Mouse (Mus musculus) cortical plate, adult 2 months (tissue): ENCODE measurements around the gene Prdm16. TPM values are rescaled to one million over a fixed set of nuclear protein-coding genes. Genes with fewer than 3 reads are reported as not detected.

Experiments
- H3K27ac ChIP-seq: fragments of 200-500 bp; 2 replicates; pipeline ENCODE4 v1.5.1; 2012; ENCODE audit warnings: low read length, control low read depth, inconsistent platforms; ENCODE audit not compliant: insufficient read depth
- H3K4me1 ChIP-seq: fragments of 200-500 bp; 2 replicates; pipeline ENCODE4 v1.6.1; 2011; ENCODE audit warnings: low read length; ENCODE audit not compliant: control insufficient read depth, insufficient read depth
- H3K4me3 ChIP-seq: fragments of 200-500 bp; 2 replicates; pipeline ENCODE4 v1.5.1; 2011; ENCODE audit warnings: mild to moderate bottlenecking, low read length, control low read depth; ENCODE audit not compliant: insufficient read depth
- CTCF ChIP-seq: fragments of 200-500 bp; IDR thresholded peaks from 2 replicates; pipeline ENCODE4 v1.5.1; 2011; ENCODE audit warnings: mild to moderate bottlenecking, control low read depth, low read length; ENCODE audit not compliant: insufficient read depth; ENCODE audit errors: extremely low read depth
- POLR2A ChIP-seq: fragments of 200-500 bp; IDR thresholded peaks from 2 replicates; pipeline ENCODE4 v1.6.1; 2011; ENCODE audit warnings: mild to moderate bottlenecking, low read length, control low read depth; ENCODE audit not compliant: insufficient read depth; ENCODE audit errors: extremely low read depth
- polyA plus RNA-seq: library from polyadenylated mRNA; depleted of rRNA; stranded (reverse); fragments of >200 nt; gene quantifications from 2 replicates; pipeline ENCODE4 v1.2.3, GENCODE M21; 2012

Prdm16 gene
- polyA plus RNA-seq, 1 experiment, result 5.4 TPM

DNA sequence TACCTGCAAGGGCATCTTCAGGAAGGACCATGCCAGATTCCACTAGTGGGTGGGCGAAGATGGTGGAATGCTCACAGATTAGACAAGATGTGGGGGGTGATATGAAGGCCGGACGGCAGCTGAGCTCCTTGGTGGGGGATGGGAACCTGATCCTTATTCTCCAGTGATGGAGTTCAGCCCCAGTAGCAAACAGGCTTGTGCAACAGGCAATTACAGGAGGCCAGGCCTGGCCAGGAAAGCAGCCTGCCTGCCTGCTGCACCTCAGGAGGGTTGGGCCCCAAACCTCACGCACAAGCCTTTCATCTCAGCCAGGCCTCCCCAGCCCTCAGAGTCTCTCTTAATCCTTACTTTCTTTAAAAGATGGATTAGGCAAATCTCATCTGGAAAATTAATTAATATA lies 124.9 kb downstream of the Prdm16 start:
- no peak overlapping the region for H3K4me3 ChIP-seq
- 0 out of 2 replicates have a peak, but pooled peaks cover 2% of the 10 kb centered on the region for H3K4me1 ChIP-seq
- no peak overlapping the region for H3K27ac ChIP-seq
- TF ChIP-seq POLR2A, result no peak
- no peak for TF ChIP-seq CTCF

DNA sequence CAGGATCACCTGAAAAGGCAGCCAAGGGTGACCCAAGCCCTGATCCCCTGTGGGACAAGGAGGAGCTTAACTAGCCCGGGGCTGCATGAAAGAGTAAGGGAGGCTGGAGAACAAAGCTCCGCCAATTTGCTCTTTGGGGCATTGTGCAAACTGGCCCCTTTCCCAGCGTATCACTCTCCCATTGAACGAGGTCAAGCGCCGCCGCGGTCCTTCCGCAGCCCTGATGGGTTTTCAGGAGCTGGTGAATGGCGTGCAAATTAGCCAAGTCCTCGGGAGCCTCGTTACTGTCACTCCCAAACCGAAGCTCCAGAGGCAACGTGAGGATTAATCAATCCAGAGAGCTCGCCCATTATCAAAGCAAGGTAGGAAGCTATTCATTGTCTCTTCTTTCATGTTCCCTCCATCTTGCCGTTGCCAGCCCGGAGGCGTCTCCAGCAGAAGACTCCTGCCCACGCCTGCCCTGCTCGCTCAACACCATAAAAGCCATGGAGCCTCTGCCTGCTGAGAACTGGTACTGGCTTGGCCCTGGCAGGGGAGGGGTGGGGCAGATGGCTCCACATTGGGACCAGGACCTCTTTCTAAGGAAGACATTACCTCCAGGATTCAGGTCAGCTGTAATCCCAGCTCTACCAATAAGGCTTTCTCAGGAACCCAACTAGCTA lies 129.8 kb downstream of the Prdm16 start:
- Histone ChIP-seq H3K4me3 (no peak overlapping the region), H3K4me1 (peaks cover 2% of the 10 kb centered on the region; the same call in 1 of the 2 replicates), H3K27ac (peak overlapping the region; percentile 26; the same call in 1 of the 2 replicates)
- TF ChIP-seq POLR2A, result no peak
- no peak for TF ChIP-seq CTCF

DNA sequence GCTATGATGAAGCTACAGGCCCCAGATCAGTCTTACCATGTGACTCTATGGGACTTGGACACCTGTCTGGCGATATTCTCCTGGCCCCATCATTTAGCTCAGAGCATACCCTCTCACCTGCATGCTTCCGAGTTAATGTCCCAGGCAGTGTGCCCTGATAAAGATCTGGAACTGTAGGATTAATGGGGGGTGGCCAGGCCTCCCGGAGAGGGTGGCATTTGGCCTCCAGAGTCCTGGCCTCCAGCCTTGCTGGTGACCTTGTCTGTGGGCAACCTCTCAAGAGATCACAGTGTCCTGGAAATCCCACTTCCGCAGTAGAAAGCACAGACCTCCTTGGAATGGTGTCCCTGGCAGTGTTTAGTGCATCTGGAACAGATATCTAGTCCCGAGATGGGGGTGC lies 131.4 kb downstream of the Prdm16 start:
- no peak overlapping the region for H3K27ac ChIP-seq
- no peak for TF ChIP-seq CTCF
- TF ChIP-seq POLR2A, result no peak
- no peak overlapping the region for H3K4me3 ChIP-seq
- peaks cover 2% of the 10 kb centered on the region; the same call in 1 of the 2 replicates for H3K4me1 ChIP-seq

DNA sequence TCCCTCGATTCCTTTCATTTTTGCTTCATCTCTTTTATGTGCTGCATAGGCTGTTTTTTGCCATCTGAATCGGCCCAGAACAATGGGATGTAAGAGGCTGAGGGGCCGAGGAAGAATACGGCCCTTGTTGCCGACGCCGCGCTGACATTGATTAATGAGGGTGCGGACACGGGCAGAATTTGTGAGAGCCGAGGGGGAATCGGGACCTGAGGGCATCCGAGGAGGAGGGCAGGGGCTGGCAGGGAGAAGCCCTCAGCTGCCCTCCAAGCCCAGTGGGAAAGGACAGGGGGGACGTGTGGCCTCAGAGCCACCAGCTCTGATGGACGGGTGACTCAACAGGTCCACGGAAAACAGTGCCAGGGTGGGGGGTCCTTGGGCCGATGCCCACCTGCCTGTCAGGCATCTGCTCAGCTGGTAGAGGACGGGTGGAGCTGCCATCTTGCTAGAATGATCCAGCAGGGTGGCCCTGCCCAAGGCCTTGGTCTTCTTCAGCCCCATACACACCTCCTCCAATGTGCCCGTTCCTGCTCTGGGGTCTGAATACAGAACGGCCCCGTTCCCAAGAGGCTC lies 133.3 kb downstream of the Prdm16 start:
- Histone ChIP-seq H3K27ac (no peak overlapping the region), H3K4me1 (peaks cover 2% of the 10 kb centered on the region; the same call in 1 of the 2 replicates), H3K4me3 (no peak overlapping the region)
- TF ChIP-seq CTCF (no peak), POLR2A (no peak)

DNA sequence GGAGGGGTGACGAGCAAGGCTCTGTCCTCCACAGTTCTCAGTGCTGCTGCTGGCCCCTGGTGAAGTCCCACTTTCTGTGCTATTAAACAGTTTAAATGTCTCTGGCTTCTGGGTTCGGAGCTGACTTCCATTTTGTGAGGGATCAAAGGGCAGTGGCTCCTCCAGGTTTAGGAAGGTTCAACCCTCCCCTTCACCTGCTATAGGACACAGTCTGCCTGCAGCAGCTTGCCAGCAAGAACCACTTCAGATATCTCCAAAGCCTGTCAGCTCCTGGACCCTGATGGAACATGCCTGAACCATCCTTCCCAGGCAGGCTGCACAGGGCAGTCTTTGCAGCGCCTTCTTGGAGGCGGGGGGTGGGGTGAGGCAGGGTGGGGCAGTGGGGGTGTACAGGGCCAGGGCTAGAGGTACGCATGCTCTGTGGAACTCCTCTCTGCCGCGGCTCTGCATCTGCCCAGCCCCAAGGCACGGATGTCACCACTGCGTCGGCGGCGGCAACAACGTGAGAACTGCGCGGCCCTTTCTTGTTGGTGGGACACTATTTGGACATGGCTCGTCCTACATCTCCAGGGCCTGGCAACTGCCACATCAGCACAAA lies 134.2 kb downstream of the Prdm16 start:
- no peak for TF ChIP-seq POLR2A
- no peak for TF ChIP-seq CTCF
- Histone ChIP-seq H3K4me1 (peaks cover 2% of the 10 kb centered on the region; the same call in 1 of the 2 replicates), H3K4me3 (no peak overlapping the region), H3K27ac (no peak overlapping the region)

DNA sequence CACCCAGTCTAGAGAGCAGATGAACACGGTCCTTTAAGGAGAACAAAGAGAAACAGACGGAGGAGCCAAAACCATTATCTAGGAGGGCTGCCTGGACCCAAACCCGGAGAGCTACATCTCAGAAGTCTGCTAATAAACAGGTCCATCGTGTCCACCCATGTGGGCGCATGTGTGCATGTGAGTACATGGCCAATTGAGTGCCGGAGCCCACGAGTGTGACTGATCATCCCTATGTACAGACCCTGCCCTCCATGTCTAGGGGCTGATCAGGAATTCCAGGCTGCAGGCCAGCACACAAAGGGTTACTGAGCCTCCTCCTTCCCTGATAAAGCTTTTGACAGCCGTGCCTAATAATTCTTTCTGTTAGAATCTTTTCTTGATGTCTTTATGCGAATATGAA lies 136.0 kb downstream of the Prdm16 start:
- H3K4me1 ChIP-seq, result no peaks in the 10 kb centered on the region; the same call in 1 of the 2 replicates
- H3K4me3 ChIP-seq, result no peak overlapping the region
- H3K27ac ChIP-seq, result no peak overlapping the region
- no peak for TF ChIP-seq CTCF
- TF ChIP-seq POLR2A, result no peak

DNA sequence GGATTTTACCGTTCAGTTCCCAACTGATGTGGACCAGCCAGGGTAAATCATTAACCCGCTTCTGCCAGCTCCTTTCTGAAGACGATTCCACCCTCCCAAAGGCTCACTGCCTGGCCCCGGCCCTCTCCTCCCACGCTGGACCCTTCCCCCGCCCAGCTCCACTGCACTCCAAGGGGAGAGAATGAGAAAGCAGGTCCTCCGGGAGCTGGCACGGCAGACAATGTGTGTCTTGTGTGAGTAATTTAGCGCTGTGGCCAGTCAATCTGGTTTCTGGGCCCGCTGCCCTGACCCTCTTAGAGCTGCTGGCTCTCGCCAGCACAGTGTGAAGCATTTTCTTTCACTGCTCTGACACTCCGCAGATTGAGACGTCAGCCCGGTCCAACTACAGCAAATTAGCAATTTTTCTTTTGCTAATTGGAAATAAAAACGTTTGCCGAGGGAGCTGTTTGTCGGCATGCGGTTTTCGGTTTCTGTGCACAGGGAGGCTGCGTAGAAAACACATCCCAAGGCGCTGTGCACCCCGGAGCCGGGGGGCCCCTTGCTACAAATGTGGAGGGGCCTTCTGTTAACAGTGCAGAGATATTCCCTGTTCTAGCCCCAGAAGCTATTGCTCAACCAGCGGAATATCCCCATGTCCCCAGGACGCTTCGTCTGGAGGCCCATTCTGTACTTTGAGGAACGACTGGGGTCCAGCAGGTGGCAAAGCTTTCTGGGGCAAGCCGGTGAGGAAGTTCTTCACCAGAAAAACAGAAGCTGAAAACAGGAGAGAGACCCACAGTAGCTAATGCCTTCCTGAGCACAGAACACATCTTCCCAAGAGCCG lies 136.8 kb downstream of the Prdm16 start:
- Histone ChIP-seq H3K27ac (no peak overlapping the region), H3K4me1 (no peaks in the 10 kb centered on the region; the same call in 1 of the 2 replicates), H3K4me3 (no peak overlapping the region)
- TF ChIP-seq CTCF (no peak), POLR2A (no peak)

DNA sequence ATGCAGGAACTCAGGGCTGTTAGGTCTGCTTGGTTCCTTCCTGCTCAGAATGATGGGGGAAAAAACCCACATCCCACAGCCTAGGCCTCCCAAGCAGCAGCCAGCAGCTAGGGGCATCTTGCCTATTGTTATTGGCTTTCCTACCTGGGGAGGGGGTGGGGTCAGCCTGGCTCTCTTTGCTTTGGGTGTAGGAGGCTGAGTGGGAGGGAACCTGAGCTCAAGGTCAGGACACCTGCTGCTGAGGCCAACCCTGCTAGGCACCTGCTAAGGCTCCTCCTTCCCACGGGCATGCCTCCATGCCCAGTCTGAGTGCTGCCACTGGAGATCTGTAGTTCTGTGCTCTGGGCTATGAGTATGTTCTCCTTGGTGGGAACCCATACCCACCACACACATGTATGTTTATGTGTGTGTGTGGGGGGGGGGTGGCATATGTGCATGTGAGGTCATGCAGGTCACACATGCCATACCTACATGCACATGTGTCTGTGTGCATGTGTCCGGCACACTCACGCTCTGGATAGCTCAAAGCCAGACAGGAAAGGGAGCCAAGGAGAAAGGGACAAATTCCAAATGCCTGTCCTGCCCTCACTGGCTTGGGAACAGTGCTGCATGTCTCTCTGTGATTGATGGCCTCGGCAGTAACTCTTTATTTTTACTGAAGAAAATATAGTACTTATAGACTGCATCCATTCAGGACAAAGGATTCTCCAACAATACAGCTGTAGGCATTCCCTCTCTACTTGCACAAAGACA lies 139.1 kb downstream of the Prdm16 start:
- no peak overlapping the region for H3K27ac ChIP-seq
- H3K4me1 ChIP-seq, result no peaks in the 10 kb centered on the region
- TF ChIP-seq CTCF, result no peak
- H3K4me3 ChIP-seq, result no peak overlapping the region

DNA sequence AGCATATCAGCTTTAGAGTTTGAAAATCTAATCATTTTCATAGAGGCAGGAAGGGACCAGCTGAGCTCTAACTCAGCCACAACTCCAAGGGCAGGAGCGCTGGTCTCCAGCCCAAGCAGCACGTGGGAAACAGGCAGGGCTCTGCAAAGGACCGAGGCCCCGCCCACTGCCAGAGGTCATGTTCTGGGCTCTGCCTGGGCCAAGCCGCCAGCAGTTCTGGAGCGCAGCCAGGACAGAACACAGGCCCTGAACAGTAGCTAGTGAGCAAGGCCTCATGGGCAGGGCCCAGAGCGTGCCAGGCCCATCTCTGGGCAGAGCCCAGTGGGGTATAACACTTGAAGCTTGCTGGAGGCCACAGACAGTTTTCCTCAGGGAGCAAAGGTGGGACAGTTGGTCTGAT lies 139.7 kb downstream of the Prdm16 start:
- TF ChIP-seq POLR2A (no peak), CTCF (no peak)
- Histone ChIP-seq H3K27ac (no peak overlapping the region), H3K4me1 (no peaks in the 10 kb centered on the region), H3K4me3 (no peak overlapping the region)
